Mouse (Mus musculus) liver, adult 2 months (tissue): ENCODE measurements at regions not wholly inside any gene's neighbourhood (a gene's known extent, or its start where the extent isn't known, plus 50 kb on each side); places are given as distances from the start of the nearest gene placed in this dataset.

Source experiments
- DNase-seq: peaks from one replicate; pipeline ENCODE4 v3.0.0-alpha.2; 2011; ENCODE audit warnings: low read depth, low spot score; ENCODE audit errors: extremely low read depth
- H3K27ac ChIP-seq: fragments of 200-500 bp; replicated peaks from 2 replicates; pipeline ENCODE4 v1.5.1; 2012; ENCODE audit warnings: low read depth, mild to moderate bottlenecking, control low read depth, inconsistent platforms, low read length; ENCODE audit not compliant: insufficient read depth
- H3K27me3 ChIP-seq: fragments of 200-500 bp; 2 replicates; pipeline ENCODE4 v1.6.1; 2012; ENCODE audit warnings: mild to moderate bottlenecking, moderate library complexity, low read length, inconsistent platforms; ENCODE audit not compliant: control insufficient read depth, insufficient read depth
- H3K36me3 ChIP-seq: fragments of 200-500 bp; 2 replicates; pipeline ENCODE4 v1.6.1; 2012; ENCODE audit warnings: low read length, inconsistent platforms; ENCODE audit not compliant: control insufficient read depth, insufficient read depth
- H3K4me1 ChIP-seq: fragments of 200-500 bp; 2 replicates; pipeline ENCODE4 v1.6.1; 2011; ENCODE audit warnings: low read length; ENCODE audit not compliant: control insufficient read depth, insufficient read depth
- H3K4me3 ChIP-seq: fragments of 200-500 bp; 2 replicates; pipeline ENCODE4 v1.5.1; 2011; ENCODE audit warnings: low read depth, mild to moderate bottlenecking, control low read depth, low read length, moderate library complexity; ENCODE audit not compliant: insufficient read depth
- H3K79me2 ChIP-seq: fragments of 200-500 bp; 2 replicates; pipeline ENCODE4 v1.6.1; 2012; ENCODE audit warnings: inconsistent platforms, mild to moderate bottlenecking, low read length, moderate library complexity; ENCODE audit not compliant: control insufficient read depth, insufficient read depth
- H3K9ac ChIP-seq: fragments of 200-500 bp; 2 replicates; pipeline ENCODE4 v1.6.1; 2012; ENCODE audit warnings: low read depth, mild to moderate bottlenecking, control low read depth, inconsistent platforms, low read length
- CTCF ChIP-seq: fragments of 200-500 bp; IDR thresholded peaks from 2 replicates; pipeline ENCODE4 v1.5.1; 2011; ENCODE audit warnings: low read depth, low read length, control low read depth
- POLR2A ChIP-seq: fragments of 200-500 bp; IDR thresholded peaks from 2 replicates; pipeline ENCODE4 v1.6.1; 2011; ENCODE audit warnings: low read length, control low read depth; ENCODE audit not compliant: insufficient read depth; ENCODE audit errors: extremely low read depth
- WGBS: fragments of 180-500 bp; shearing (Covaris S2); methylation state at CpG from one replicate; pipeline ENCODE4 v1.1.7; 2018; 5-methylcytosine and 5-hydroxymethylcytosine counted together

DNA sequence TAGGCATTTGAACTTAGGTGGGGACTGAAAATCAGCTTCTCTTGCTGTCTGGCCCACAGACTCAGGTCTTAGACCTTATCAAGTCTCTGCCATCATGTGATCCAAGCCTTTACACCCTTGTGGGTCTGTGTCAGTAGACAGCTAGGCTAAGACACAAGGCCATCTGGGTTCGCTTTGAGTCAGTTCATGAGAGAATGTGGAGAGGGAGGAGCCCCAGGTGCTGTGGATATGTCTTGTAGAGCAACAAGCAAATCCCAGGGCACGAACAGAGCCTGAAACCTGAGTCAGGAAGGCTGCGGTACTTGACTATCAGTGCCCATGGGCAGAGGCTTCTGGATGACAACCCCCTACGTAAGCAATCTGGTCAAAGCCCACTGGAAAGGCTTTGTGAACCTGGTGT is 55.6 kb upstream of the S1pr3 start:
- WGBS: 90% methylated on average over 4 of the region's 4 CpGs
- Histone ChIP-seq H3K27me3 (no peaks in the 10 kb centered on the region), H3K4me1 (no peaks in the 10 kb centered on the region), H3K27ac (no peak overlapping the region), H3K36me3 (no peaks in the 10 kb centered on the region), H3K79me2 (no peaks in the 10 kb centered on the region), H3K4me3 (no peak overlapping the region), H3K9ac (no peak overlapping the region)
- DNase-seq: no peak
- no peak for TF ChIP-seq POLR2A
- no peak for TF ChIP-seq CTCF

DNA sequence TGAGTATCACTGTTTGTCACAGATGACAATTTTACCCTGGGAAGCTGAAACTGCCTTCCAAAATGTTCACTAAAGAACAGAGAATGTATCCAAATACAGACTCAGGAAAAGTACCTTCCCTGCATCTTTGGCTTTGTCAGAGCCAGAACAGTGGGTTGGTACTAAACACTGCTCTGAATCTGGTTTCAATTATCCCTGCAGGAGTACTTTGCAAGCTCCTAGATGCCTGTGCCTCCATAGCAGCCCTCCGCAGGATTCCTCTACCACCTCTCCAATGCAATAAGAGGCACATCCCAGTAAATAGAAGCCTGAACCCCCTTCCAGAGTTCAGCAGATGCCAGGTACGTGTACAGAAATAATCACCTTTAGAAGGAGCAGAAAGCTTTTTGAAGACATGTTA is 52.9 kb upstream of the S1pr3 start:
- no peak for DNase-seq
- H3K36me3 ChIP-seq: no peaks in the 10 kb centered on the region
- no peak overlapping the region for H3K9ac ChIP-seq
- no peak overlapping the region for H3K27ac ChIP-seq
- no peaks in the 10 kb centered on the region for H3K4me1 ChIP-seq
- 74% methylated on average over 2 of the region's 2 CpGs for WGBS
- no peaks in the 10 kb centered on the region for H3K79me2 ChIP-seq
- no peak for TF ChIP-seq CTCF
- TF ChIP-seq POLR2A: no peak
- H3K27me3 ChIP-seq: no peaks in the 10 kb centered on the region
- H3K4me3 ChIP-seq: no peak overlapping the region
